Mouse (Mus musculus) C2C12 (cell line): ENCODE measurements at regions not wholly inside any gene's neighbourhood (a gene's known extent, or its start where the extent isn't known, plus 50 kb on each side); places are given as distances from the start of the nearest gene placed in this dataset.

Source experiments
- CEBPB ChIP-seq: IDR thresholded peaks from one replicate; pipeline ENCODE4 v1.6.1; 2011; ENCODE audit warnings: low read depth, mild to moderate bottlenecking, control low read depth, moderate library complexity
- CTCF ChIP-seq: IDR thresholded peaks from one replicate; pipeline ENCODE4 v1.5.1; 2011; ENCODE audit not compliant: control insufficient read depth, insufficient read depth, insufficient read length
- MAX ChIP-seq: IDR thresholded peaks from one replicate; pipeline ENCODE4 v1.6.1; 2011; ENCODE audit warnings: mild to moderate bottlenecking, control low read depth
- USF1 ChIP-seq: IDR thresholded peaks from one replicate; pipeline ENCODE4 v1.6.1; 2011; ENCODE audit warnings: low read depth, mild to moderate bottlenecking, control low read depth, moderate library complexity

GRCm38 (mm10) chr3:7010294-7011087 lies 390.2 kb upstream of the 1700008P02Rik start:
- TF ChIP-seq CTCF (no peak), USF1 (no peak), MAX (no peak), CEBPB (no peak)
